Mouse (Mus musculus) layer of hippocampus, postnatal 14 days (tissue): ENCODE measurements at regions not wholly inside any gene's neighbourhood (a gene's known extent, or its start where the extent isn't known, plus 50 kb on each side); places are given as distances from the start of the nearest gene placed in this dataset.

Experiments used
- DNase-seq, 2 experiments: peaks; one replicate each; pipeline ENCODE4 v3.0.0; 2021 to 2022; ENCODE audit warnings: low spot score in 2 of 2, mixed read lengths in 1 of 2

DNA sequence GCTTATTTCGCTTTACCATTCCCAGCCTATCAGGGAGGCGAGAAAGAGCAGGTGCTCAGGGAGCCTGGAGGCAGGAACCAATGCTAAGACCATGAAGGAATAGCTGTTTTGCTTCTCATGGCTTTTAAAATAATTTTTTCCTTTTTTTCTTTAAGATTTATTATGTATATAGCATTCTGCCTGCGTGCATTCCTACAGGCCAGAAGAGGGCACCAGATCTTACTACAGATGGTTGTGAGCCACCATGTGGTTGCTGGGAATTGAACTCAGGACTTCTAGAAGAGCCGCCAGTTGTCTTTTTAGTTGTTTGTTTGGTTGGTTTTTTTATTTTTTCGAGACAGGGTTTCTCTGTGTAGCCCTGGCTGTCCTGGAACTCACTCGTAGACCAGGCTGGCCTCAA lies 113.6 kb upstream of the Armc2 start:
- no peak for DNase-seq

DNA sequence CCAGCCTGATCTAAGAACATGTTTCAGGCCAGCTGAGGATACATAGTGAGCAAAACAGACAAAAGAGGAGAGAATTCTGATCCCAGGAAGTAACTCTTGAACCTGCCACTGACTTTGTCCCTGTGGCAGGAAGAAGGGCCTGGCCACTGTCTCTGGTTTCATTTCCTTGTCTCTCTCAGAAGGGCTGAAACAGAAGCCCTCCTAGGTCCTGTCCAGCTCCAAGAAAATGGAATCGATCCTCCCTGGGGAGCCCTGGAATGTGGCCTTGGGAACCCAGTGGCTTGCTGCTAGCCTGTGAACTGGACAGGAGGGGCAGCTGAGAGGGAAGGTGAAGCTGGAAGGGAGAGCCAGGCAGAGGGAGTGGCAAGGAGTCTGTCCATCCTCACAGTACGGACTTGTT lies 113.1 kb upstream of the Armc2 start:
- no peak for DNase-seq

DNA sequence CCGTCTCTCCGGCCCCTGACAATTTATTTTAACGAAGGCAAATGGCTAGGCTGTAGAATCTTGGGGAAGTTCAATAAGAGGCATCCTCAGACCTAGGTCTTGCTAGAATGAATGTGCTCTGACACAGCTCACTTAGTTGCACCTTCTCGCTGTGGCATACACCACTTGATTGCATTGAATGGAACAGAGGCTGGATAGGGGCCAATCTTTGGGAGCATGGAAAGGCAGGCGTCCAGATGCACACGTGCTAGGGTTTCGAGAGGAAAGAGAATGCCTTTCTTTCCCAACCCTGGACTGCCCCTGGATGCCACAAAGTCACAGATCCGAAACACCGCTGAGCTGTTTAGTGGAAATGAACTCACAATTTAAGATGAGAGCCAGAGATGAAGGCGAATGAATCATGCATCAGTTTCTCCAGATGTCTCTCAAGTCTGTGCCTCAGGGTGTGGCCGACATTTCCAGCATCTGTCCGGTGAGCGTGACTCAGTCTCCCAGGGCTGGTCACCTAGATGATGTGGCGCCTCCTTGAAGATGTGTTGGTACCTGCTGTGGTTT lies 109.7 kb upstream of the Armc2 start:
- no peak for DNase-seq

DNA sequence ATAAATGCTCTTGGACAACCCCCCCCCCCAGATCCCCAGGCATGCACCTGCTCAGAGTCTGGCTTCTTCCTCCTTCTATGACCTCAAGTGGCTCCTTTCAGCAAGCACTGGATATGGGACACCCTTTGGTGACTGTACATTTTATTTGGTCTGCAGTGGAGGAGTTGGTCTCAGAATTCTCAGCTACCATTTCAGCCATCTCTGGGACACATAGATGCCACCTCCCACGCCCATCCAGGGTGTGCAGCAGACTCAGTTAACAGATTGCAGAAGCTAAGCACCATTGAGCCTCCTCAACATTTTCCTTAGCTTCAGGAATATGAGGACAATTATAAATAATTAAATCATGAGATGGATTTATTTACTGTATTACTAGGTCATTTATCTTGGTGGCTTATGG lies 108.6 kb upstream of the Armc2 start:
- DNase-seq, result no peak

DNA sequence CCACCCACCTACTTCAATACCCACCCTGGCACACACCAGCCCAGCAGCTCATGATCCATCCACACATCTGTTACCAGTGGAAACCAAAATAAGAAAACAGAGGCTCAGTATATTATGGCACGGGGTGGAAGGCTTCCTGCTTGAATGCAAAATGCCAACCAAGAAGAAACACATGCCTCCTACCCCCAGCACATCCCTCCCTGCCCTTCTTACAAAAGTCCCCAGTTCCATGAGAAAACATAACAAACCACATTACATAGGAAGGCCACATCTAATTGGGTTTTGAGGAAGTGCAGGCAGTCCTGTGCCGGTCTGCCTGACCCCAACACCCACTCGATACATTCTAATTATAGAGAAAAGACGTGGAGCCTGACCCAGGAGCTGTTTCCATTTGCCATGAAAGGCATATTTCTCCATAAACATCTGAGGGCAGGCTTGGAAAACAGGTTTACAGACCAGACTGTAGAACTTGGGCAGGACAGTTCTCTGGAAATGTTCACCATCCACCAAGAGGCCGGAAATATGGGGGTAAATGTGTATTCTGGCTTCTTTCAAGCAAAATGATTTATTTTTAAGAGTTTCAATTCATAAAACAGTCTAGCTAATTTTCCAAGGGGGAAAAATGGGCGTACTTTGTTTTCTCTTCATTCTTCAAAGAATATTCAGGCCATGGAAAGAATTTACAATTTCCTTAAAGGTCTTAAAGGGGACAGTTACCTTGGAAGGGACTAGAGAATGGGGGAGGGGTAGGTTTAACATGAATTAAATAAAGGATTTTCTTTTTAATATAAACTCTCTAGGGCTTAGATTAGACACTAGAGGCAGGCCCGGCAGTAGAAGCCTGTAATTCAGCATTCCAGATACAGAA lies 104.8 kb upstream of the Armc2 start:
- no peak for DNase-seq

DNA sequence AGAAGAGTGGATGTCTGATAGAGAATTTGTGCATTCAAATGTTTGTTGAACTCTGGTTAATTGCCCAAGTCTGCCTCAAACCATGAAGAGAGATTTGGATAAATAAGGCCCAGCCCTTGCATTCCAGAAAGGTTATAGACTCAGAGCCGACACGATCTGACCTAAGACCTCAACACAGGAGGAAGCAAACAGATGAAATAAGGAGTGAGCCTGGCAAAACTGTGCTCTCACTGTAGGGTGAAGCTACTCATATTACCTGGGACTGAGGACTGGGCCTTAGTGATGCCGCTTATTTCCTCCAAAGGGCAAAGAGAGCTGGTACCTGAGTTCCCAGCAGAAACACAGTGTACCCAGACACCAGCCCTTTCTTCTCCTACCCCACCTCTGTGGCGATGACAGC lies 103.7 kb upstream of the Armc2 start:
- no peak for DNase-seq

DNA sequence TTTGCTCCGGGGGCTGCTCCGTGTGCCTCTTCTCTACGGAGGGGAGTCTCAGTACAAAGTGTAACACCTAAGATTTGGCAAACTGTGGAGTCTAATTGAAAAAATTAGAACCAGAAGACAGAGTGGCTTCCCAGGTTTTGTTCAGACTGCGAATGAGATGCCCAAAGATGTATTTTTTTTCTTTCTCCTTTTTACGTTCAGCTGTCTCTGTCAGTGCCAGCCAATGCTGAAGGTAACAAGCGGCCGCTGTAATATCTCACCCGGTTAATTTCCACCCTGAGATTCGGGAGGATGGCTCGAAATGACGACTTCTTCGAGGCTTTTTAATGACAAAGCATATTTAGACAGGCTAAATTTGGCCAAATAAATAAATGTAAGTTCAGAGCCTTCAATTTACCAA lies 101.1 kb upstream of the Armc2 start:
- no peak for DNase-seq

DNA sequence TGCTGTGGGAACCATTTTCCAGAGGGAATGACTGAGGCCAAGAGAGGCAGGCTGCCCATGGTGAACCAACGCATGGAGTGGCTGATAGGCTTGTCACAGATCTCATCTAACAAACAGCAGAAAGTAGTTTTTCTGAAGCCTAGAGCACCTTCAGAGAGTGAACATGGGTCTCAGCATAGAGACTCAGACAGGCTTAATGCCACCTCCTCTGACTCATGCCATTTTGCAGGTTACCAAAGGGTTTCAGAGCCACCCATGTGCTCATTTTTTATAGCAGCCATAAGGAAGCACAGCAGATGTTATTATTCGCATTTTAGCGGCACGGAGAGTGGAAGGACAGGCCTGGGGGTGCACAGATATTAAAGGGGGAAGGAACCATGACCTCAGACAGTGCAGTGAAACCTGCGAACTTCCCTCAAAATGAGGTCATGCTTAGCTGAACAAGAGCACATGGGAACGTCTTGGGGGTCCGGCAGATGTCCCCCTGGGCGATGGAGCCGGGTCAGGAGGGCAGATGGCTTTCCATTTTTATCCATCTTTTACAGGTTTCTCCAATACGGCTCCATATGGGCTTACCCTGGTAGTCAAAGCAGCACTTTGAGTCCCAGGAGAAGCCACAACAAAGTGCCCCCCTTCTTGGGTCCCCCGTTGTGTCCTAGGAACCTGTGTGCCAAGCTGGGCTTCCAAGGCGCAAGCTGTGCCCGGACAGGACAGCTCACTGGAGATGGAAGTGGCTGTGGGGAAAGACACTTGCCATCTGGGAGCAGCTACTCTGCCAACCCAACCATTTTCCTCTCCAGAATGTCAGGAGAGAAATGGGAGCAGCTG lies 100.3 kb upstream of the Armc2 start:
- DNase-seq, result peak; percentile 26 to 32

DNA sequence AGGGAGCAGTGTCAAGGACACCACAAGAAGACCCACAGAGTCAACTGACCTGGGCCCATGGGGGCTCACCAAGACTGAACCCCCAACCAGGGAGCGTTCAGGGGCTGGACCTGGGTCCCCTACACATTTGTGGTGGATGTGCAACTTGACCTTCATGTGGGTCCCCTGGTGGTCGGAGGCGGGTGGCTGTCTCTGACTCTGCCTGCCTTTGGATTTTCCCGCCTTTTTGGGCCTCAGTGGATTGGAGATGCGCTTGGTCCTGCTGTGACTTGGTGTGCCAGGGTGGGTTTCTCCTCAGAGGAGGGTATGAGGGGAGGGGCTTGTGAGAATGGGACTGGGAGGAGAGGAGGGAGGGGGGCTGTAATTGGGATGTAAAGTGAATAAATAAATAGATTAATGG lies 99.3 kb upstream of the Armc2 start:
- DNase-seq, result no peak

DNA sequence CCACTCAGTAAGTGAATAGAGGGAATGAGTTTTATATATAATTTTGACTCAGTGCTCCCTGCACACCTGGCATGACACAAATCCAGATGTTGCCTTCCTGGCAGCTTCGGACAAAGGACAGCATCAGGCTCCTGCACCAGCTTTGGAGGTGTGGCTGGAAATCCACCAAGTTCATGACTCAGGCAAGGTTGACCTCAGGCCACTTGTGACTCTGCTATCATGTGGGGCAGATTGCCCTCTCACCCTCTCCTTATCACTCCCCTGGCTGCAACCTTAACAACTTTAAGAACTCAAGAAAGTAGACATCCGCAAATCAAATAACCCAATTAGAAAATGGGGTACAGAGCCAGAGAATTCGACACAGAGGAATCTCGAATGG lies 97.7 kb upstream of the Armc2 start:
- DNase-seq, result no peak

DNA sequence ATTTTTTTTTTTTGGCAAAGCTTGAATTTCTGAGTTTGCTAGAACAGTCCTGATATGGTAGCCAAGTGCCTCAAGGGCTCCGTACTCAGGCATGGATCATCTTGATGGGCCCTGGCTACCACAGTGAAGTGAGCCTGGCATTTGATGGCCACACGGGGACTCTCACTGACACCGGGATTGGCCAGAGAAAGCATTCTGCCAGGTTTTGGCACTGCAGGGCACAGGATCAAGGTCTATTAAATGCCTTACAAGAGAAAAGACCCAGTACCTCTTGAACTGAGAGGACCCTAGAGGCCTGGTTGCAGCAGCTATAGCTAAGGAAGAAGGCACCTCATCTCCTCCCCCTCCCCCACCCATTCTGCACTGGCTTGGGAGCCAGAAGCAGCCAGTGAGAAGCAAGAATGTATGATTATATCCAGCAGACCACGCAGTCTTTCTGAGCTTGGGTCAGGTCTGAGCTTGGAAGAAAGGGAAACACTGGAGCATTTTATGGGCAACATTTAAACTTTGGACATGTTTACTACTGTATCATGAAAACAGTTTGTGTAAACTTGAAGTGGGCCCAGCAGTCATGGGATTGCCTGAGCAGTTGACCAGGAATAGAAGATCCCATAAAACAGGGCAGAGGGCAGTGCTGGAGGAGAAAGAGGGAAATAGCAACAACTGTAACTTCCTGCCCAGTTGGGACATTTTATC lies 97.1 kb upstream of the Armc2 start:
- no peak for DNase-seq

DNA sequence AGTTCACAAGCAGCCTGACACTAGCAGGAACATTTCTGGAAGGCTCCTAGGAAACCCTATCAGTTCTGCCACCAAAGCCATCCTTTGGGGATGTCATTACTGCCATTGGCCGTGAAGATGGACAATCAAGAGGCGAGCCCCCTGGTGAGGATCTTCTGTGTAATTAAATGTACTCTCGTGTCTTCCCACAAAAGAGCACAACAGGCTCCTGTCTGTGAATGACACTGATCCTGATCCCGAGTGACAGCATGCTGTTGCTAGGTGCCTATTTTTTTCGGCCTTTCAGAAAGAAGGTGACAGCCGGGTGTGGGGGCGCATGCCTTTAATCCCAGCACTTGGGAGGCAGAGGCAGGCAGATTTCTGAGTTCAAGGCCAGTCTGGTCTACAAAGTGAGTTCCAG lies 92.5 kb upstream of the Armc2 start:
- no peak for DNase-seq

DNA sequence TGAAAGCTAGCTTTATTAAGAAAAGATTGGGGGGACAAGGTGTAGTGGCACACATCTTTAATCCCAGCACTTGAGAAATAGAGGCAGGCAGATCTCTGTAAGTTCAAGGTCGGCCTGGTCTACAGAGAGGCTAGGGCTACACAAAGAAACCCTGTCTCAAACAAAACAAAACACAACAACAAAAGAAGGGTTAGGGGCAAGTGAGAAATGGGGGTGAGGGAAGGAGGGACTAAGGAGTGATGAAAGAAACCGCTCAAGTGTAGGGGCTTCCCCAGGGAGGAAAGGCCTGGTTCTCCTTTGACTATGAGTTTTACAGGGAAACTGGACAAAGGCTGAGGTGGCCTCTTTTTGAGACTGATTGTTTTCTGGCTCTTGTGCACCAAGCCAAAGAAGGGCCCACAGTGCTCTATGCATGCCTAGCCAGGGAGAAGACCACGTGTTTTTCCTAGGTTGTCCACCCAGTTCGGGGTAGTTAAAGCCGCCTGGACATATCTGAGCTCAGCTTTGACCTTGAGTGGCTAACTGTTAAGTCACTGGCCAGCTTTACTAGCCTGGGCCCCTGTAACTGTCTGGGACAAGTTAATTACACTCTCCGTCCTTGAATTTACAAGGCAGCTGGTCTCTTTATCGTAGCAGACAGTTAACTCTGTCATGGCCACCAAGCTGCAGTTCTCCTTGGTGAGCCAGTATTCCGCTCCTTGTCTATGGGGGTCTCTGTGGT lies 90.2 kb upstream of the Armc2 start:
- DNase-seq, result no peak

DNA sequence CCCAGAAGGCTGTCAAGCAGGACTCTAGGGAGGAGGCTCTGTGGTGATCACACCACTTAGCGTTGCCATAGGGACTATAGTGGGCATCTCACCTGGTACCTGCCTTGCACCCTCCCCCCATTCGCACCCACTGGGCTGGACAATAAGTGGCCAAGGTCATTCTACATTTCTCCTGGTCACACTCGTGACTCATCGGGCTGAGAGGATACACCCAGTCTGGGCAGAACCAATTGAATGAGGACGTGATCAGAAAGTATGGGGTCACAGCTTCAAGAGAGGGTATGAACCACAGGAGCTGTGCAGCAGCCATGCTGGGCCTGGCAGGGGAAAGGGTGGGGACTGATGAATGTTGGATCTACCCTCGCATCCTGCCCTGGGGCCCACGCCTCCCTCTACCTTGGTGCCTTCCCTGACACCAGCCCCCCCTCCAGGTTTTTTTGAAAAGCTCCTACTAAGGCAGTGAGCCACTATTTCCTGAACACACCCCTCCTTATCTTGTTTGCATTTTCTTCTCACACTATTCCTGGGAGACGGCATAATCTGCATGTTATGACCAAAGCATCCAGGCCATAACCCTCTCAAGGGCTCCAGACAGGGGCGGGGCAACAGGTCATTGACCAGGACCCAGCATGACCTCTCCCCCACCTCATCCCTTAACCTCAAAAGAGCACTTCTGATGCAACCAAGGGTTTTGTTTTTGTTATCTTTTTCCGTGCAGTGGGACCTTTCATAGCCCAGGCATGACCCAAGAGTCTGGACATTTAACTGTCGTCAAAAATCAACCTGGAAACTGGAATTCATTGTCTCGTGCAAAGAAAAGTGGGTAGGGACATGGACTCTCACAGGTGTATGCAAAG lies 89.4 kb upstream of the Armc2 start:
- DNase-seq, result no peak

DNA sequence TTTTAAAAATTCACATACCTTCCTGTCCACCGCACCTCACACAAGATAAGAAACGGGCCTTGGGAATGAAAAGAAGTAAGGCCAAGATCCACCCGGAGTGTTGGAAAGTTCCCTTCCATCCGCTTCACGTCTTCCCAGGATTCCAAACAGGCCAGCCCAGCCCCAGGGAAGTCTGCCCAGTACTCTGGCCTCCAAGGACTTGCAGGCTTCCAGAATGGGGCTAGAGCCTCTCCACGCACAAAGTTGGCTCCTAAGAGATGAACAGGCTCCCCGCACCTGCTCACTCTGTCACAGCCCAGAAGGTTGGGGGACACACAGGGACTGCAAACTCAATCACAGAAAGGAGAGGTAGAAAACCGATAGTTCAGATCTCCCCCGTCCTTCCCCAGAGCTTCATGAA lies 88.4 kb upstream of the Armc2 start:
- DNase-seq, result no peak

DNA sequence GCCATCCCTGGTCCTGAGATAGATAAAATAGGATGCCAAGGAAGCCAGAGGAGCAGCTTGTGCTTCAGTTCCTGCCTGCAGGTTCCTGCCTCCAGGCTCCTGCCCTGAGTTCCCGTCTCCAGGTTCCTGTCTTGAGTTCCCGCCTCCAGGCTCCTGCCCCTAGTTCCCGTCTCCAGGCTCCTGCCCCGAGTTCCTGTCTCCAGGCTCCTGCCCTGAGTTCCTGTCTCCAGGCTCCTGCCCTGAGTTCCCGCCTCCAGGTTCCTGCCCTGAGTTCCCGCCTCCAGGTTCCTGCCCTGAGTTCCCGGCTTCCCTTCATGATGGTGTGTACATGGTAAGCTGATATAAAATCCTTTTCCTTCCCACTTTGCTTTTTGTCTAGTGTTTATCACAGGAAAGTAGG lies 86.8 kb upstream of the Armc2 start:
- DNase-seq, result no peak

DNA sequence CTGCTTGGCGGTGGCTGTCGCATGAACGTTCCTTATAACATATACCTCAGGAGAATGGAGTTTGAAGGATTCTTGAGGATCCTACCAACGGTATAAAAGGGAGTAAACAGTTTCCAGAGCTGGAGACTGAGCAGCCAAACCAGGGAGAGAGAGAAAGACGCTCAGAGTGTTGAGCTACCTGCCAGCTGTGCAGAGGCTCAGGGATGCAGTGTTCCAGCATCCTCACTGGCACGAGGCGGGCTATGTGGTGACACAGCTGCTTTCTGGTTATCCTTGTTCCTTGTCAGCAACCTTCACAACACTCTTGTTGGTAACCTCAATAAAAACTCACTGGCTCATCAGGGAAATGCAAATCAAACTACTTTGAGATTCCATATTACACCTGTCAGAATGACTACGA lies 84.1 kb upstream of the Armc2 start:
- no peak for DNase-seq

DNA sequence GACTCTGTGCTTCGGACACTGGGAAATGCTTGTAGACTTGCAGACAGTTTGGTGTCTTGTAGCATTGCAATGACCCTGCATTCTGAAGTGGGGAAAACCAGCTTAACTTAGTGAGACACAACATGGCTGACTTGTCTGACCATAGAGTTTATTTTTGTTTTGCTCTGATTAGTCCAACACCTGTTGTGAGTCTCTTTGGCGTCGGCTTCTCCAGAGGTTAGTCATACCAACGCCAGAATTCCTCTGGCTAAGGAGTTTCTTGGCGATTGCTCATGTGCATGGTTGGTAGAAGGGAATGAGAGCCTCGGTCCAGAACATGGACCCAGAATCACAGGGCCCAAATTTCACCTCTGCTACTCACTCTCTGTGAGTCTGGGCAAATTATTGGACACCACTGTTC lies 82.9 kb upstream of the Armc2 start:
- no peak for DNase-seq

DNA sequence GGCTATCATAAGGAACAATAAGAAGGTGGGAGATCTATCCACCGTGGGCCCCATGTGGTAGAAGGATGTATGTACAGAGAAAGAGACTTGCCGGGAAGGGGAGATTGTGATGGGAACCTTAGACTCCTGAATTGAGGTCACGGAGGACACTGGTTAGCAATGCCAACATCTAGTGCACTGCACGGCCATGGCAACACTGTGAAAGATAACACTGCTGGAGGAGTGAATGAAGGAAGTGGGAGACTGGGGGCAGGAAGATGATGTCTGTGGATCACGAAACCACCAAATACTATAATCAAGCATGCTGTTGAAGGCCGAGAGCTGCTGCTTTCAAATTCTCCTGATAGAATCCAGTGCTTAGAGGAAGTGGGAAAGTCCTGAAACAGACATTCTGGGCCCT lies 78.7 kb upstream of the Armc2 start:
- no peak for DNase-seq

DNA sequence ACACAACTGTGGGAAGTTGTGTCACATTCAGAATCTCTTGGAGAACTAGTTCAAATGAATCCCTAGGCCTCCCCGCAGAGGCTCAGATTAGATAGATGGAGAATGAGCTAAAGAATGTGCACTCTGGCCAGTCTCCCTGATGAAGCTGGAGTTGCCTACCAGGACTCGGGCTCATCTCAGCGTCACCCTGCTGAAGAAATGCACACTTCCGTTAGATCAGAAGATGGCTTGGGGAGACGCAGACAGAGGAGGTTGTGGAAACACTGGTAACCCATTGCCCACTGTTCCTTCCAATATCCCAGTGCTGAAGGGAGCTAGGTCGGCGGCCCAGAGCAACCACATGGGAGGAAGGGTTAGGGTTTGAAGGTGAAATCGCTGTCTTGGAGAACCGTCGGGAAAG lies 77.7 kb upstream of the Armc2 start:
- no peak for DNase-seq
